In the genomic region with DNA sequence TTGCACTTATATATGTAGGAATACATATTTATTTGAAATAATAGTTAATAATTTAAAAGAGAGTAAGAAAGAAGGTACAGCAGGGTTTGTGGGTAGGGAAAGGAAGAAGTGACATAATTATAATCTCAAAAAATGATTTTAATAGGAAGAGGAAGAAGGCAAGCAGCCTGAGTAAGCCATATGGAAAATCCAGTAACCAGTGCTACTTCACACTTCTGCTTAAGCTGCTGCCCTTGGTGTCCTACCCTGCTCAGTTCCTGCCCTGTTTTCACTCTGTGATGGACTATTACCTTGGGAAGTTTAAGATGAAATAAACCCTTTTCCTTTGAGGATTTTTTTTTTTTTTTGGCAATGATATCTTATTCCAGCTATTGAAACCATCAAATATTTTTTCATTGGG, we compare ENCODE assay signal across 15 mouse cellular contexts.
"Had no signal": no experiment of that assay in that cellular context is flagged by ENCODE, and none has a peak within 500 bp of the region (broad histone marks: within the 10 kb centered on the region; RNA-seq: fewer than 3 reads in every experiment).

No protein-coding gene starts in this region.

- H3K4me1 ChIP-seq: midbrain, embryonic 10.5 days; midbrain, embryonic 12.5 days; neural tube, embryonic 12.5 days; stomach, embryonic 15.5 days had no signal

- H3K27me3 ChIP-seq: midbrain, embryonic 12.5 days; neural tube, embryonic 12.5 days; stomach, embryonic 15.5 days had no signal

- H3K4me3 ChIP-seq: midbrain, embryonic 10.5 days; midbrain, embryonic 12.5 days; neural tube, embryonic 12.5 days; stomach, embryonic 15.5 days had no signal

- H3K27ac ChIP-seq: midbrain, embryonic 10.5 days; midbrain, embryonic 12.5 days; neural tube, embryonic 12.5 days; stomach, embryonic 15.5 days; stomach, postnatal 0 days had no signal

- H3K4me2 ChIP-seq: lung, embryonic 14.5 days; midbrain, embryonic 12.5 days; neural tube, embryonic 12.5 days; stomach, embryonic 15.5 days had no signal

- H3K36me3 ChIP-seq: midbrain, embryonic 10.5 days; midbrain, embryonic 12.5 days; neural tube, embryonic 12.5 days; stomach, embryonic 15.5 days had no signal

- H3K9ac ChIP-seq: lung, embryonic 14.5 days; midbrain, embryonic 12.5 days; neural tube, embryonic 12.5 days; stomach, embryonic 15.5 days had no signal

- ATAC-seq: midbrain, embryonic 16.5 days had no signal

- H3K9me3 ChIP-seq: midbrain, embryonic 10.5 days; midbrain, embryonic 12.5 days; neural tube, embryonic 12.5 days; stomach, embryonic 15.5 days had no signal

- DNase-seq: lung, adult 18-20 months; lung, embryonic 14.5 days; lung, postnatal 10 days; lung, postnatal 4 days; midbrain, embryonic 14.5 days; right cerebral cortex, postnatal 14 days; thymus, adult 2 months; thymus, postnatal 25 days; thymus, postnatal 4 days had no signal
